Mouse (Mus musculus) liver, adult 2 months (tissue): ENCODE data around the gene Clec2g.

Experiments
- CTCF ChIP-seq: fragments of 200-500 bp; IDR thresholded peaks from 2 replicates; pipeline ENCODE4 v1.5.1; 2011; ENCODE audit warnings: low read depth, low read length, control low read depth
- POLR2A ChIP-seq: fragments of 200-500 bp; IDR thresholded peaks from 2 replicates; pipeline ENCODE4 v1.6.1; 2011; ENCODE audit warnings: low read length, control low read depth; ENCODE audit not compliant: insufficient read depth; ENCODE audit errors: extremely low read depth

DNA sequence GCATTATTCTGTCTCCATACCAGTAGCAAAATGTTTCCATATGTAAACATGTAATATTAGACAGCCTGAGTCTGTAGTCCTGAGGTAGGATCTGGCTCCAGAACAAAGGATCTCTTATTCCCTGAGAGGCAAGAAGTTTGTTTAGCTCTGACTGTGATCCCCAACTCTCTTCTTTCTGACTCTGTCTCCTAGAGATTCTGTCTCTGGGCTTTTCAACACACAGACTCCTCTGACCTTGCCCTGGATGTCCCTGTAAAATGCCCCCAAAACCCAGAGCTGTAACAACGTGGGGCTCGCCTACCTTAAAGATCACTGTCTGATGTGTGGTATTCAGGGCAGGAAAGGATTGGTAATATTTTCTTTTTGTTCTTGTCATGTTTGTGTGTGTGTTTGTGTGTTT, 58.2 kb downstream of the Clec2g start:
- TF ChIP-seq CTCF (no peak), POLR2A (no peak)
